Mouse (Mus musculus) ES-E14 (cell line): ENCODE measurements around the gene Cfl1.

Experiments
- CHD2 ChIP-seq: IDR thresholded peaks from 2 replicates; pipeline ENCODE4 v1.6.1; 2014; ENCODE audit warnings: mild to moderate bottlenecking, low read depth, low read length, inconsistent platforms
- MAFK ChIP-seq: IDR thresholded peaks from 2 replicates; pipeline ENCODE4 v1.6.1; 2014; ENCODE audit warnings: mild to moderate bottlenecking, low read depth, low read length, inconsistent platforms; ENCODE audit not compliant: insufficient read depth
- ZC3H11A ChIP-seq: IDR thresholded peaks from 2 replicates; pipeline ENCODE4 v1.6.1; 2012; ENCODE audit warnings: low read depth, mild to moderate bottlenecking, inconsistent platforms, low read length, borderline replicate concordance
- ZNF384 ChIP-seq: IDR thresholded peaks from 2 replicates; pipeline ENCODE4 v1.6.1; 2012; ENCODE audit warnings: low read depth, low read length, inconsistent platforms

- no peak for TF ChIP-seq MAFK
- TF ChIP-seq ZC3H11A, result no peak
- no peak for TF ChIP-seq ZNF384
- TF ChIP-seq CHD2, result no peak
Measured at GRCm38 (mm10) chr19:5485371-5485770, 4.9 kb upstream of the Cfl1 start.
